Mouse (Mus musculus) adrenal gland, postnatal 25 days (tissue): Measurements from ENCODE around the gene Pard3b. TPM values are rescaled to one million over a fixed set of nuclear protein-coding genes. Genes with fewer than 3 reads are reported as not detected.

ENCODE experiments used
- DNase-seq: peaks from one replicate; pipeline ENCODE4 v3.0.0; 2021; ENCODE audit warnings: mixed read lengths
- total RNA-seq: library from RNA; stranded (reverse); gene quantifications from 2 replicates; pipeline ENCODE4 v1.2.3, GENCODE M21; 2021

Pard3b gene
- total RNA-seq, 1 experiment from 2014 or later, result 15.7 TPM

DNA sequence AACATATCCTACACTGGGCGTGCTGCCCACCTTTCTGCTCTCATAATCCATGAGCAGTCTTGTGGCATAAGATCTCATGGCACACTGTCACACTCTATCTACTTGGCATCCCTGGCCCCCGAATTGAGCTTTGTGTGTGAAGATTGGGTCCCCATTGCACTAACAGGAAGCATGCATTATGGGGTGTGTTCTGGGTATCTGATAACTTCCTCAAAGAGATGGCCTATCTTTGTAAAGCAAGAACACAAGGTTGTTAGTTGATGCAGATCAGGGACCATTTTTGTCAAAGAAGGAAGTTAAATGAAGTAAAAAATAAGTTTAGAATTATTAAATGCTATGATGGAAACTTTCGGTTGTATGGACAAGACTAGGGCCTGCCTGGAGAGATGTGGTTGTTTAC is 755.9 kb downstream of the Pard3b start:
- DNase-seq, result no peak

DNA sequence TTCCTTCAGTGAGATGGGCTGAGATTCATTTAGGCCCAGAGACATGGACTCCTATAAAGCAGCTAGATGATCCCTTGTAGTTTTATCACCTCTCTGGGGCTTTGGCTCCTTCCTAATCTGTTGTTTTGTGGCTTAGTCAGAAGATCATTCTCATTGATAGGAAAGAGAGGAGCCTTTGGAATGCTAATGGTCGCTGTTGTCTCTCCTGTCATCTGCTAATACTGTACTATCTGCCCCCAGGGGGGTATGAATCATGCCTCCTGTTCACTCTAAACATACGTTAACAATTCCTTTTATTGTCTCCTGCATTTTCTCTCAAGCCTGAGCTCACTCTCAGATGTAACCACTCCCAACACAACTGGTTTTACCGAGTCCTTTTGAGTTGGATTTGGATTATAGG is 759.6 kb downstream of the Pard3b start:
- no peak for DNase-seq

DNA sequence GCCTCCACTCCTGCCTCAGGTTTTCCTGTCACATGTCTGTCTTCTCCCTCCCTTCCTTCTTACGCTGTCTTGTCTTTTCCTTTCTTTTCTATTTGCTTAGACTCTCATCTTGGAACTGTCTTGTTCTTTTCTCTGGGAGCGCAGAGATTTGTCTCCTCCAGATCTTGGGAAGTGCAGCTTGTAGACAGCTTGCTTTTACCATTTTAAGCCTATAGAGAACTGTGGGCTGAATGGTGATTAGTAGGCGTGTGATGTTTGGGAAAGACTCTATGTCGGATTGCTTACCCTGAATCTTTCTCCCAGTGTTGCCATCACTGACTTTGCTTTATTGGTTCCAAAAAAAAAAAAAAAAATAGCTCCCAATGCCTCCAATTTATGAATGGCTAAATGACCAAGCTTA is 760.1 kb downstream of the Pard3b start:
- DNase-seq, result no peak

DNA sequence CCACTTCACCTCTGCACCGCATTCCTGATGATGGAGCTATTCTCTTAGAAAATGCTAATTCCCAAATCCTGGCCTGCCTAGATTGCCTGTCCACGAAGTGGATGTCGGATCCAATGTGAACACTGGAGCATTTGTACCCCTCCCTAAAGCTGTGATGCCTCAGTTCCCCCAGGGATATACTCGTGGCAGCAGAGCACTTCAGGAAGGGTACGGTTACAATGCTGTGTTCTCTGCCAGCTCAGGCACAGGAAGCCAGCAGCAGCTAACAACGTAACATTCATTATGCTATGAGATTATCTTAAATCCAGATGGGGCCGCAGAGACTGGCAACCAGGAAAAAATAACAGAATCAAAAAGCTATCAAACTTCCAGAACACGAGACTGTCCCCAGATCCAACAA is 766.4 kb downstream of the Pard3b start:
- DNase-seq, result no peak

DNA sequence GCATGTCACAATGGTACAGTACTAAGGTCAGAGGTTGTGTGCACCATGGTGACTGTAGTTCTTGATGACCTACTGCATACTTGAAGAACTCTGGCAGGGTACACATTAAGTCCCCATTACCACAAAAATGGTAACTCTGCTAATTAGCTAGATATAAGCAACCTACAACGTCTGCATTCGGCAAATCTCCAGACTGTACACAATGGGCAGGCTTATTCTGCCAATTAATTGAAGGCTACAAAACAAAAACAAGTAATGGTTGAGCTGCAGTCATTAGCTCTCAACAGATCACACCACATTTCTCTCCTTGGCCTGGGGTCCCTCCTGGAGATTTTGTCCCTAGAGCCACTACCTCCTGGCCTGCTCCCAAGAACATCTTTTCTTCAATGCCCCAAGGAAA is 772.7 kb downstream of the Pard3b start:
- no peak for DNase-seq

DNA sequence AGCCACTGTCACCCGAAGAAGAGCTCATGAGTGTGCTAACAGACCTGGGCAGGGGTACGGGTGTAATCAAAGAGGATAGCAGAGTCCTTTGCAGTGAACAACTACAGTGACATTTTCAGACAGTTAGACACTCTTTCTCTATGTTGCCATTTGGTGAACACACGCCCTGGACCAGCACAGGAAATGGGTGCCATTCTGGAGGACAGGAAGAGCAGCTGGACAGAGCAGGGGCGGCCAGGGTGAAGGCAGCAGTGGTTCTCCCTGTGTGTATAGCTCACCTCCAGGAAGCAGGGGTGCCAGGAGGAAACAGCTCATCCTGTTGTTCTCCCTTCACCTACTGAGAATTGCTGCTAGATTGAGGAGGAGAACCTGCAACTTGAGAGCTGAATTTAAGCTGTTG is 773.4 kb downstream of the Pard3b start:
- no peak for DNase-seq

DNA sequence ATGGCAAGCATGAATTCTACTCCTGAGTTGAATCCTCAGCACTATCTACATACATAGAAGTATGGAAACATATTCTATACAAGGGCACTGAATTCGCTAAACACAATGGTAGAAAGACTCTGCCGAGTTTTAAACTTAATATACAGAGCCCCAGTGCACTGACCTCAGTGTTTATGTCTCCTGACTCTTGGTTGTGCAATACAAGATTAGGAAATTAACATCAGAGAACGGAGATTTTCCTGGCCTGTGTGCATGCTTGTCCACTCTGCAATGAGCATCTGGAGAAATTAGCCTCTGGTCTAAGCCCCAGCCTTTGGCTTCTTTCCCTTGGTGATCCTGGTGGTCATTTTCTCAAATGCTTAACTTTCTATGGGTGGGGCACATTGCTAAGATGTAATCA is 774.4 kb downstream of the Pard3b start:
- DNase-seq, result no peak

DNA sequence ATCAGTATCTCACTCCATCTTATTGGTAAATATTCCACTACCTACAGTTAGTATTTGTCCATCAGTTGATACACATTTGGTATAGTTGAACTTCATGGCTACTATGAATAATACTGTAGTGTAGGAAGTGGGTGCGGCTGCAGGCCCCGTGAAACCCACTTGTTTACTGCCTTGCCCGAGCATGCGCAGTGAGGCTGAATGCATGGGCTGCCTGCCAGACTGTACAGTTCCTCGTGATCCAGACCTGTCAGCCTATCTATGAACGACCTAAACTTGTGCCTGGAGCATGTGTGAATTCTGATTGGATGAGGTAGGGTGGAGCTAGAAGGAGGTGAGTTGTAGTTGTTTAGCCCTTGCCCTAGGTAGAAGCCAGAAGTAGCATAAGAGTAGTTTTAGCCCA is 775.9 kb downstream of the Pard3b start:
- no peak for DNase-seq

DNA sequence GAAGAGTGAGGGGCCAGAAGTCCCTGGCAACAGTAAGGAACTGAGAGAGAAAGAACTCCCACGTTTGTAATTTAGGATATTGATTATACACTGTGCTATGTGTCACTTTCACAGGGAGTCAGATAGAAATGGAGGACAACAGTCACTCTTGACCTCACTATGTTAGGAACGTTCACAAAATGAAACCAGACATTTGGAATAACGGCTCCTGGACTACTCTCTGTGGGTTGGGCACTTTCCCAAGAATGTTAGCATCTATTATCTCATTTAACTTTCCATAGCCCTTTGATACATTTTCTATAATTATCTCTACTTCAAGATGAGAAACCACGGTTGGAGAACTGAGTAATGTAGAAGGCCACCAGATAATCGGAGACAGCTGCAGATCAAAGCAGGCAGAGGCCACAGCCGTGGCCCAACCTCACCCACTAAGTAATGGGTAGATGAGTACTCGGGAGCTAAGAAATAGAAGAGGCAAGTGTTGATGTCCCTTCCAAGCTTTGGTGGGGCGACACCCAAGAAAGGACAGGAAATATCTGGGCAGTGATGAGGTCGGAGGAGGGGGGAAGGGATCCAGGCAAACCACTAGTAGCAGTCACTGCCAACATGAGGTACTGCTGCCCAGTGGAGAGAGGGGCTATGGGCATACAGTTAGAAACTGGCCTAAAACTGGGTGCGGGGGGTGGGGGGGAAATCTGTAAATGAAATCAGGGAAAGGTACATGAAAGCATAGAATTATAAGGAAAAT is 778.2 kb downstream of the Pard3b start:
- DNase-seq, result no peak

DNA sequence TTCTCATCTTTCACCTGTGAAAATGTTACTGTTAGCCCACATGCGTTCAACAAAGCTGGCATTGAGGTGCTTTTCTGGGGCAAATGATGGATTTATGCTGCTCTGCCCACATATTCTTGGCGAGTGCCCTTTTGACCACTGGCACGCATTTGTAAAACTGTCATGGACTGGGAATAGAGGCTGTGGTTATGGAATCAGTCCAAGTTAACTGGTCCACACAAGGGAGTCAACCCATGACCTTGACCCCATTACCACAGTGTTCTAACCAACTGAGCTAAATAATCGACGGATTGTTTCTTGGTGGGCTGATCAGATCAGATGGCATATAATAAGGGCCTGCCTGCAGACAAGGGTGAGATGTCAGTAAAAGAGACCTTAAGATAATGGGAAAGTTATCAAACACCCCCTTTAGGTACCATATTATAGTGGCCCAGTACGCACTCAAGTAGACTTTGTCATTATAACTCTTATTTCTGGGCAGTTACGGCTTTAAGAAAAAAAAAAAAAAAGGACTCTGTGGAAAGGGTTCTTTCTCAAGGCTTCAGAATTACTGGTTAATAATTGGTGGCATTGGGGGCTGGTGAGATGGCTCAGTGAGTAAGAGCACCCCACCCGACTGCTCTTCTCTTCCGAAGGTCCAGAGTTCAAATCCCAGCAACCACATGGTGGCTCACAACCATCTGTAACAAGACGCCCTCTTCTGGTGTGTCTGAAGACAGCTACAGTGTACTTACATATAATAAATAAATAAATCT is 784.4 kb downstream of the Pard3b start:
- peak; percentile 17 for DNase-seq

DNA sequence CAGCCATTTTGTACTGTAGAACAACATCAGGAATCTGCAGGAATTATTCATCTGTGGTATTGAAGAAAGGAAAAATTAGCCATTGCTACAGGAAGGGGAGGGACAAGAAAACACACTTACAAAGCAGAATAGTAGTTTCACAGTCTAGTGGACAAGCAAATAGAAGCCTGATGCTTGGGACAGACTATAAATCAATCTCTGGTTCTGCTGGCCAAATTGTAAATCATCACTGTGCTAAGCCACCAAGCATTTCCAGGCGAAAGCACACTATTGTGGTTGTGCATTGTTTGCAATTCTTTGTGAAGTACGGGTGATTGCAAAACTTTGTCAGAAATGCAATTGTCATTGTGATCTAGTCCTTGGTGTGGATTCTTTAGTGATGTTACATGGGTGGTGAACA is 786.7 kb downstream of the Pard3b start:
- no peak for DNase-seq

DNA sequence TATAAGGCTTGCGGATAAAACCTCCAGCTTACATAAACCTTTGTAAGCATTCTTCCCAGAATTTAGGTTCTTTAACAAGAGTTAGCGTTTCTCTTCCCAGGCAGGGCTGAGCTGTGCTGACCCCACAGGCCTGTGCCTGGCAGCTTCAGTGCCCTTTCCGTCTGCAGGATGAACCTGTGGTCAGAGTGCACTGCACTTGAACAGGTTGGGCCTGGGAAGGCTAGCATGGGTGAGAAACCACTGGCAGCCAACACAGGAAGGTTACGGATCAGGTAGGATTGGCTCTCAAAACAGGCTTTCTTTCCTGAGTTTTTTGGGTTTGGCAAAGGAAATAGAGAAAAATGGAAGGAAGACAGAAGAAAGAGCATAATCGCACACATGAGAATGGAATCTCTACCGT is 790.1 kb downstream of the Pard3b start:
- no peak for DNase-seq

DNA sequence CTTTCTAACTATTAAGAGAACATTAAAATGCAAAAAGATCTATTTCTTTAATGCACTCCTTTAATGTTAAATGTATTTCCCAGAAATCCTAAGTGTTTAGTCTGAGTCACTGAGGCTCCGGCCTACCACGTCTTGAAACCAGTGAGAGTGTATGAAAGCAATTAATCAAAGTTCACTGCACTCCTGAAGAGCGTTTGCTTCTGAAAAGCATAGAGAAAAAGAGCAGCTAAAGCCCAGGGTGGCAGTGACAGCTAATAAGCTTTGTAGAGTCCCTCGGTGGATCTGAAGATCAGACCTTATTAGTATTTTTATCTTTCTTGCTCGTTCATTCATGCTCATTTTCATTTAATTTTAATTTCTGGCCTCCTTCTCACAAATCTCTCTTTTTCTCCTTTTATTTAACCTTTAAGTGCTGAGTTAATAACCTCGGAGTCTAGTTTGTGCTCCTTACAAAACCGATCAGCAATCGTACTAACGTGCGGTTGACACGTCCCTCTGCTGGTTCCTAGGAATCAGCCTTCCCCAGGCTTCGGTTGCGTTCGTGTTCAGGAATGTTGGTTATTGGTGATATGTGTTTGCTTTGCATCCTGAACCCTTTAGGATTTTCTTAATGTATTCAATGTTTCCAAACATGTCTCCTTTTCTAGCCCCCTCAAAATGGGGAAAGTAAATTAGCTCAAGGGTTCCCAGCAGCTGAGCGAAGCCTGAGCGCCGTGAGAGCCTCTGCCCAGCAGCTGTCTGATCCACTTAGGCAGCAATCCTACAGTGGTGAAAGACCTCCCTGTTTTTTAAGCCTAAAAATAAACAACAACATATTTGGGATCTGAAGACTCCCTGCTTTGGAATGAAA is 790.9 kb downstream of the Pard3b start:
- no peak for DNase-seq

DNA sequence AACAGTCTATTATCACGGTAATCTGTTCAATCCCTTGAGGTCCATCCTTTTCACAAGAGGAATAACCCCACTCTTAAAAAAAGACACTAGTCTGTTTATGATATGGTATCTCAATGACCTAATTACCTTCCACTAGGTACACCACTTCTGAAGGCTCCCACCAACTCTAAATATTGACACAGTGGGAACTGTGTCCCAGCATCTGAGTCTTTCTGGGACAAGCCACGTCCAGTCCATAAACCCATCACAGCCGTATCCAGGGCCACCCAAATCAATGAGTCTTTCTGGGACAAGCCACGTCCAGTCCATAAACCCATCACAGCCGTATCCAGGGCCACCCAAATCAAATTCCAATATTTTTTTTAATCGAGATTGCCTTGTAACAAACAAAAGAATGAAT is 792.4 kb downstream of the Pard3b start:
- no peak for DNase-seq

DNA sequence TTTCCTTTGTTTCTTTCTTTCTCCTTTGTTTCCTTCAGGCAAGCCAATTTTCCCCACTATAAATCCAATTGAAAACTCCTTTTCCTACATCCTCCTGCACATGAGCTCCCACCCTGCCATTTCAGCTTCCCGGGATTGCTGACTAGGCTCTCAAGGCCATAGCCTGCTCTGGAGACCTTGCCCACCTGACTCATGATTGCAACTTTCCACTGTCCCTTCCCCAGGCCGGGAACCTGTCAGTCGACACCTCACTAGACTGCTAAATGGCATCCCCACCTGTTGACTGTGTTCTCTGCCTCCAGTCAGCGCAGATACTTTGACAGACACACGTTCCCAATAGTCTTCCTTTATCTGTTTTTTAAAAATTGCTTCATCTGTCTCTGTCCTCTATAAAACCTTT is 795.3 kb downstream of the Pard3b start:
- DNase-seq, result peak; percentile 52

DNA sequence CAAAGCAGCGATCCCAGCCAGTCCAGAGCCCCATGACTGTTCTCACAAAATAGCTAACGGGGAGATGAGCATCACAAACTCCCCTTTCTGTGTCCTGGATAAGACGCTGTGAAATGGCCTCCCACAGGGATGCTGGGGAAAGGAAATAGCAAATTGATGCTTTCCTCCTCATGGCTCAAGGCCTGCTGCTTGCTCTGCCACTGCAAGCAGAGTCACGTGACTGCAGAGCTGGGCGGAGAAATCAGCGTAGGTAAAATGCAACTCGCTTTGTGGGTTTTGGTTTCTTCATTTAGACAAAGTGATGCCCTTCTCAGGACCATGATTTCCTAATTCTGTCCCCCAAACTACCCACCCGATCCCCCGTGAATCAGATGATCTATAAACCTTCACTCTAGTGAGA is 797.2 kb downstream of the Pard3b start:
- DNase-seq, result no peak

DNA sequence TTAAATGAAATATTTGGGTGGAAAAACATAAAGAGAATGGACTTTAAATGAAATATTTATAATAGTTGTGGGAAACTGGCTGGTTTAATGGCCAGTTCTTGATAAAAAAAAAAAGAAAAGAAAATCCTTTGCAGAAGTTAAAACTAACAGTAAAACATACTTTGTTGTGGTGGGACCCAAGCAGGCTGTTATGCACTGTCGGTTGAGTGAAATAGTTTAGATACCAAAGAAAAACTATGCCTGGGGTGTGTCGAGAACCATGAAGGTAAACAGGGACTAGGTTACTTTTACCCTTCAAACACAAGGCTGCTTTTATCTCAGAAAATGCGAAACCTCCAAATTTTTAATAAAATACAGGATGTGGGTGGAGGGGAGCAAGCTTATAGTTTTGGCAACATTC is 797.7 kb downstream of the Pard3b start:
- DNase-seq, result no peak

DNA sequence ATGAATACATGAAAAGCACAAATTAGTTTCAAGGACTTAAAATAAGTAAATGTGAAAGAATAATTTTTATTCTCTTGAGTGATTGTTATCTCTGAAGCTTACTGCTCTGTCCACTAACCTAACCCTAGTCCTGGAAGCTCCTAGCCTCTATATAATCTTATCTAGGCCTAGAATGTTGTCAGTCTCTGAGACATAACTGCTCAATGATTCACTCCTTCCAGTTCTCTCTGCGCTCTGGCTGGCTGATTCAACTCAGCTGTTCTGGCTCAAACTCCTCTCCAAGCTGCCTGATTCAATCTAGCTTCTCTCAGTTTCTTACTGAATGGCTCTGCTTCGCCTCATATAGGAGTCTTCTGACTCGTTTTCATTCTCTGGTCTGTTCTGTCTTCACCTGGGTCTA is 798.9 kb downstream of the Pard3b start:
- DNase-seq, result peak; percentile 6

DNA sequence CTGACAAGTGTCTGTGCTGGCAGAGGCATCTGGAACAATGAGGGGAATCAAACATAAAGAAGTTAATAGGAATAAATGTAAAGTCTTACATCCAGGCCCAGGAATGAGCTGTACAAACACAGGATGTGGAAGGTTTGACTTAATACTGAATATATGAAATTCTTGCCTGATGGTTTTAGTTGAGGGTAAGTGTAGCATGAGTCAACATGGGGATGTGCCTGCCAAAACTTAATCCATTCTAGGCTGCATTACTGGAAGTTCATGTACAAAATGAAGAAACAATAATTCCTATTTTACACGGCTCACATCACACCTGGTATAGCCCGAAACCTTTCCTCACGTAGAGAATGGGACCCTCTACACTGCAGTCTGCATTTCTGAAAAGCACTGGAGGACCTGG is 805.8 kb downstream of the Pard3b start:
- DNase-seq, result no peak

DNA sequence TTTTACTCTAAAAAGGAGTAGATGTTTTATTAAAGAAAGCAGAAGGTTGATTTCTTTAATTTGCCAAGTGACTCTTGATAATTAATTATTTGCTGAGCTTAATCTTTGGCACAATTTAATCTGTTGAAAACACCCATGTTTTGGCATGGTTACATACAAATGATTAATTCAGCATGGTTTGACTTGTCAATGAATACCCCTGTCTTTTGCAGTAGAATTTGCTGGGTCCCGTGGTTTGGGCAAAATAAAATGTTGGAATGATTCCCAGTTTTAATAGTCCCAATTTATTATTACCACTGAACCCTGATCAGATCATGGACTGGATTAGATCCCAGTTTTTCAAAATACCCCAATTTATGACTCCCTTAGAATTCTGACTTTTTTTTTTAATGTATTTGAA is 808.2 kb downstream of the Pard3b start:
- DNase-seq, result no peak

DNA sequence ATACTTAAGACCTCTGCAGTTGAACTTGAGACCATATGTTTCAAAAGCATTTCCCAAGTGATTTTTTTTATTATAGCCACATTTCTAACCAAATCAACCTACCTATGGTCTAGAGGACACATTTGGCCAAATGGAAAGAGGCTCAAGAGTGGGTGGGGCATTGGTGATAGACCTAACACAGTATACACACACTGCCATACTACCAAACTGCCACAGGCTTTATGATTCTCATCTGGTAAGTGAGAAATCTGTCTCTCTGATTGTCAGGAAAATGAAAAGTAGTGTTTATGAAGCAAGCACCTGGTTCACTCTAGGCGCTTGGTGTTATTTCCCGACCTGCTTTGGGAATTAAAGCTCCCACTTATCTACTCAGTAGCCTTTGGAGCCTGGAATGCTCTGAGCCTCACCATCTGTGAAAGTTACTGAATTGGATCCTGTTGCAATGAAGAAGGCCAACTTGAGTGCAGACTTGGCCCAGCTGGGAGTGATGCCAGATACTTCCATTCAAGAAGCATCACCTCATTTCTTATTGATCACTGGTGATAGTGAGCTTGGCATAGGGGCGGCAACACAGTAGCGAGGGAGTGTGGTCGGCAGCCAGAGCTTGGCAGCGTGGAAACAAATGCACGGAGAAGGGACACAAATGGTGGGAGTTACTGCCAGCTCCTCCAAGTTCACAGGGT is 810.7 kb downstream of the Pard3b start:
- DNase-seq, result no peak

DNA sequence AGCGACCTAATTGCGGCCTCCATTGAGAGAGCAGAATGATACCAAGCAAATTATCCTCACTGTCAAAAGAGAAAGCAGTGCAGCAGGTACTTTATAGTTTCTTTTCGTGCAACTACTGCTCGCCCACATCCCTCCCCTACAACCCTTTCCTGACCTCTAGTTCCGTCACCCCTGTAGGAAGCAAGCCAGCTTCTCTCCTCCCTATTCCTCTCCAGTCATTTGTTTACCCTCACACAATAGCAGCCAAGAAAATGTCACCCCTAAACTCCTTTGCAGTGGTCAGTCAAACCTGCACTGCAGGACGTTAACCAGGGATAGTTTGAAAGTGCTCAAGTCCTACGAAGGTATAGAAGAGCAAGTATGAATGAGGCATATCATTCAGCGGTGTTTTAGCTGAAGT is 826.9 kb downstream of the Pard3b start:
- DNase-seq, result no peak

DNA sequence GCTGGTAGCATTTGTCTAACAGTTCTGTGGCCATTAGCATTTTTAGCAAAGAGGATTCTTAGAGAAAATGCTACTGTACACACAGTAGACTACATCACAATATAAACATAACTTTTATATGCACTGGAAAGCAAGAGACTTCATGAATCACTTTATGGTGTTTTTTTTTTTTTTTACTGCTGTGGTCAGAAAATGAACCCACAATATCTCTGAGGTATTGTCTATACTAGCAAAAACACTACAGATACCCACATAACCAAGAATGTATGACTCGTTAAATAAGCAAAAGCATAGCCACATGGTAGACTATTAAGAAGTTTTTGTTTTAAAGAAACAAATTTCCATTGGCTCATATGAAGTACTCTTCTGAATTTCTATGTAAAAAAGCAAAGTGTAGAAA is 827.9 kb downstream of the Pard3b start:
- DNase-seq, result no peak
